Mouse (Mus musculus): ENCODE results near the gene Kcnb1.
A peak's percentile ranks its signal among the peaks of the same experiment; 100 is the strongest.

Gene Kcnb1

GRCm38 (mm10) chr2:167203505-167204166, 13.7 kb upstream of the Kcnb1 start:
- DNase-seq: no peak

GRCm38 (mm10) chr2:167201463-167202291, 11.7 kb upstream of the Kcnb1 start:
- no peak for DNase-seq

GRCm38 (mm10) chr2:167198660-167199427, 8.9 kb upstream of the Kcnb1 start:
- no peak for DNase-seq

- no peak for DNase-seq
Measured at GRCm38 (mm10) chr2:167193361-167193760, 3.4 kb upstream of the Kcnb1 start.

DNA sequence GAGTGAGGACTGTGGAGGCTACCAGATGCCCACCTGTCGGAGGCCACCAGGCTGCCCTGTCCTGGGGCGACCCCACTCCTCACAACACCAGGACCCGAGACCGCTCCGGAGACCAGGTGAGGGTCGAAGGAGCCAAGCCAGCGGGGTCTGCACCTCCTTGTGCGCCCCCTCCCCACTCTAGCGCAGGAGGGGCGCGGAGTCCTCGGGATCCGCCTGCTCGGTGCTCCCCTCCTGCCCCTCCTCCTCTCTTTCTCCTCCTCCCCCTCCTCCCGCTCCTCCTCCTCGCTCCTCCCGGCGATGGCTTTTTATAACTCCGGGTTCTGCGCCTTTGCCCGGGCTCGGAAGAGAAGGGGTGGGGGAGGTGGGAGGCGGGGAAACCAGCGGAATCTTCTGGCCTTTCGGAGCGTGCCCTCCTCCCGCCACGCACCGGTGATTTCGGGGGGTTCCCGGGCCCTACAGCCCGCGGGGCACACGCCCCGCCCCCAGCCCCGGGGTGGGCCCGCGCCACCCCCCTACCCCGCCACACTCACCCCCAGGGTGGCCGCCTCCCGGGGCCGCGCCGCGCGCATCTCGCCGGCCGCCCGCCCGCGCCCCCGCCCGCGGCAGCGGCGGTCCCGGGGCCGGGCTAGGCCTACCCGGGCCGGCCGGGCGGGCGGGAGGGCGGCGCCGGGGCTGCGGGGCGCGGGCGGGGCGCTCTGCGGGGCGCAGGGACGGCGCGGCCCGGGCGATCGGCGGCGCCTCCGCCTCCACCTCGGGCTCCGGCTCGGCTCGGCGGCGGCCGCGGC, 472 bp downstream of the Kcnb1 start:
- DNase-seq: peak; percentile 31

DNA sequence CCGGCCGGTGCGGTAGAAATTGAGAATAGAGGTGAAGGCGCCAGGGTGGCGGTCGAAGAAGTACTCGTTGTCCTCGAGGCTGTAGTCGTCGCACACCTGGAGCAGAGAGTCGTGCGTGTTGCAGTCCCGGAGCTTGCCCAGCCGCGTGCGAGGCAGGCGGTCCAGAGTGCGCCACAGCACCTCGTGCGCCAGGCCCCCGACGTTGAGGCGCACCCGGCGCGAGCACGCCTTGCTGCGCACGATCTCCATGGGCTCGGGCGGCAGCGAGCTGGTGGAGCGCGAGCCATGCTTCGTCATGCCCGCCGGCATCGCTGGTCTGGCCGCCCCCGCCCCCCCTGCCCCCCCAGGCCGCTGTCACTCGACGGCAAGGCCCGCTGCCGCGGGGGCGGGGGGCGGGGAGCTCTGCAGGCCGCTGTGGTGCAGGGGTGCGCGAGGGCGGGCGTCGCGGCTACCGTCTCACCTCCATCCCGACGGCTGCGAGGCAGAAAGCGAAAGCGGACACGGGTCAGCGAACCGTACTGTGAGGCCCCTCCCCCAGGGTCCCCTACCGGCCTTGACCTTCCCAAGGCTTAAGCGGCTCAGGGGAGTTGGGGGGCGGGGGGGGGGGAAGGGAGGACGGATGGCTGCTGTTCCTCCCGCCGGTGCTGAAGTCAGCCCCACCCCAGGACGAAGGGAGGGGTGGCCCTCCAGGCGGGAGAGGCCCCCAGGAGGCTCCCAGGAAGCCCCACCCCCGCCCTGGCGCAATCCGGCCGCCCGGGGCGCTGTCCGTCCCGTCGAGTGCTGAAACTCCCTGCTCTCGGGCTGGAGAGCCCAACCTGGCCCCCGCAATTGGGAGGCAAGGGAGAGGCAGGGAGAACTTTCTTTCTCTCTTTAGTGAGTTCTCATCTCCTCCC, 1.4 kb downstream of the Kcnb1 start:
- no peak for DNase-seq

DNA sequence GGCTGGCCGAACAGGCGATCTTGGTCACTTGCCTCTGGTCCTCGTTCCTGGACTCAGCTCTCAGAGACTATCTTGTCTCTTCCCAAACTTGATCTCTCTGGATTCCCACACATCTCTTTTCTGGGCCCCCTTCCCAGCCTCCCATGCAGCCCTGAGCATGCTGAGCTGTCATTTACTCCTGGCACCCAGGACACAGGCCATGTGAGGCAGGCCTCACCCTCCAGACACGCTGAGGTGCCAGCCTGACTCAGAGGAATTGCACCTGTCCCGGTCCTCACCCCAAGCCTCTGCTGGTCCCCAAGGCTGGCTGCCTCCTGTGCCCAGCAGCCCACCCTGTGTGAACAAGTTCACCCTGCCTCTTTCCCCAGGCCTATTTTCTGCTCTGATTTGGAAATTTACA, 2.8 kb downstream of the Kcnb1 start:
- no peak for DNase-seq

- no peak for DNase-seq
Measured at GRCm38 (mm10) chr2:167186544-167186943, 3.4 kb downstream of the Kcnb1 start.

- no peak for DNase-seq
Measured at GRCm38 (mm10) chr2:167186003-167186402, 4.0 kb downstream of the Kcnb1 start.

DNA sequence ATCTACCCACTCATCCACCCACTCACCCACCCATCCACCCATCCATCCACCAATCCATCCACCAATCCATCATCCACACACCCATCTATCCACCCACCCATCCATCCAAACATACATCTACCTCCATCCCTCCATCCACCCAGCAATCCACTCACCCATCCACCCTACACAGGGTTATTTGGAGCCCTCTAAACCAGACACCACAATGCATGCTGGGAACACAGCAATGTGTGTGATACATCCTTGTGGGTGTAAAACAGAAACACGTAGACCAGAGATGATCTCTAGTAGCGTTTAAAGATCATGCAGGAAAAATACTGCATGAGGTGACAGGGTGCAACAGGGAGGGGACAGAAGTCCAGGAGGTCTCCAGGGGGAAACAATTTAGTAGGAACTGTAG, 4.5 kb downstream of the Kcnb1 start:
- DNase-seq: no peak

- no peak for DNase-seq
Measured at GRCm38 (mm10) chr2:167181662-167182389, 8.1 kb downstream of the Kcnb1 start.

DNA sequence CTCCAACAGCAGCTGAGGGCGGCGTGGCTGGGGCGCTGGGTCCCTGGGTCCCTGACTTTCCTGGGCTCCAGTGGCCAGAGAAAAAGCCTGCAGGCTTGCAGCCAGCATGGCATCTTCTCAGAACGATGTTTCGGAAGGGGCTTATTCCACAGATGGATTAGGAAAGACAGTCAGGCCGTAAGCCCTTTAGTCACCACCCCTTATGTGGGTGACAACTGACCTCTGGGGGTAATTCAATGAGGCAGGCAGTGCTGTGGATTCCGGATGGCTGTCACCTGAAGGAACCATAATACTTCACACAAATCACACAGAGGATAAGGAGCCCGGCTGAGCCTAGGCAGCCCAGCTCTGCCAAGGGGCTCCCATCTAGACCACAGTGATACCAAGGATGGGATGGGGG, 8.9 kb downstream of the Kcnb1 start:
- DNase-seq: no peak

DNA sequence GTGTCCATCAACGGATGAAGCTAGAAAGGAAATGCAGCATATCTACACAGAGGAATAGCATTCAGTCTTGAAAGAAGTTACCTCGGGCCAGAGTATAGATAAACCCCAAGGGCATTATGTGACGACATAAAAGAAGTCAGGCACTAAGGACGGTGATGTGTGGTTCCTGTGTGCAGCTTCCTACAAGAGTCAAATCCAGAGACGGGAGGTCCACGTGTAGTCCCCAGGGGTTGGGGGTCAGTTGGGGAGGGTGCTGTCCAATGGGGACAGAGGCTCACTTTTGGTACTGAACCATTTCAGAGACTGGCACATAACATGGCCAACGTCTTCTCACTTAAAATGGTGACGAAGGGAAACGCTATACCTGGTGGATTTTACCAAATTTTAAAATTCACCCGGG, 10.7 kb downstream of the Kcnb1 start:
- DNase-seq: no peak

GRCm38 (mm10) chr2:167177231-167177641, 12.7 kb downstream of the Kcnb1 start:
- DNase-seq: no peak

GRCm38 (mm10) chr2:167175284-167175683, 14.7 kb downstream of the Kcnb1 start:
- no peak for DNase-seq

DNA sequence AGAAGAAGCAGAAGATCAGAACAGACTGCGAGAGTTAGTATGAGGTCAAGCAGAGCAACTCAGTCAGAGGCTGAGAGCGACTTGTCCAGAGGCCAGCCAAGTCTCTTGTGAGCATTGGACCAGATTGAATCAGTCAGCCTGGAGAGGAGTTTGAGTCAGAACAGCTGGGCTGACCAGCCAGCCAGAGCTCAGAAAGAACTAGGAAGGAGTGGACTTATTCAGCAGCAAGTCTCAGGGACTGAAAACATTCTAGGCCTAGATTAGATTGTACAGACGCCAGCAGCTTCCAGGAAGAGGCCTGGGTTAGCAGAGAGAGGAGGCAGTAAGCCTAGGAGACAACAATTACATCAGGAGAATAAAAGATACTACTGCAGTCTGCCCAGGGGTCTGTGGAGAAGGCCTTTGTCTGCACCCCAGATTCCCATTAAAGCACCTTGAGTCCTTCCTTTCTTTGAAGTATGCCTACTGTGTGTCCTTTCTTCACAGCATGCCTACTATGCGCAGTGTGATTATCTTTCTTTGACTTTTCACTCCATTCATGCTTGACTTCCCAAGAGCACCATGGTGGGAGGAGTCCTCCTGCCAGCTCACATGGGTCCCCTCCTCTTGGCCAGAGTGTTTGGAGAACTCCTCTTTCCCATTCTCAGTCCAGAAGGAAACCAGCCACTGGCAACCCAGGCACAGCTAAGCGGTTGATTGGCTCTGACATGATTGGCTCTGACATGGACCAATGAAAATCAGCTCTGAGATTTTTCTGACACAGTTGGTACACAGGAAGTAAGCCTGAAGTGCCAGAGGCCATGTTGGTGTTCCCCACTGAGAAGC, 16.7 kb downstream of the Kcnb1 start:
- no peak for DNase-seq

- DNase-seq: no peak
Measured at GRCm38 (mm10) chr2:167167515-167168212, 22.3 kb downstream of the Kcnb1 start.

DNA sequence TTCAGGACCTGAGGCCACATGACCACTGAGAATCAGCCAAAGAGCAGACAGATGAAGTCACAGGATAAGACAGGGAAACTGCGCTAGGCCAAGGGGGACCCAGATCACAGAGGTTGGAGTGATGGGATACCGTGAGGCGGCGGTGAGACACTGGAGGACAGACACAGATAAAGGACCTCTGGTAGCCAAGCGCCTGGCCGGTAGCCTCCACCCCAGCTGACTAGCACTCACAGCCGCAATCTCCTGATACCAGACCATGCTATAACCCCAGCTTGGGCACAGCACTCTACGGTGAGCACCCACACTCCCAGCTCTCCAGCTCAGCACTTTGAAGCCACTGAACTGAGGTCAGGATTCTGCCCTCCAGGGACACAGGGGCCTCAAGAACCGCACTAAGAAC, 26.4 kb downstream of the Kcnb1 start:
- no peak for DNase-seq

- DNase-seq: no peak
Measured at GRCm38 (mm10) chr2:167163134-167163533, 26.8 kb downstream of the Kcnb1 start.
